Mouse (Mus musculus): ENCODE results near the gene Pmfbp1.

- TF ChIP-seq POLR2A (IDR thresholded peaks at IDR 0.05; ENCODE audit: borderline replicate concordance, extremely low read depth, low read depth, low read length) = no peak
- TF ChIP-seq CTCF (IDR thresholded peaks at IDR 0.05; ENCODE audit: insufficient read depth, low read length) = no peak
These were observed 9.7 kb downstream of the Pmfbp1 start for GRCm38 (mm10) chr8:109503566-109503965.

All from lung, adult 2 months (tissue).